In genomic region chr8:94601034-94601606, GRCm38 (mm10) we compare ENCODE assay signal across 8 mouse cellular contexts. TPM values are rescaled to one million over a fixed set of nuclear protein-coding genes. Genes with fewer than 3 reads are reported as not detected.
DNase-seq lines count a peak whose midpoint lies in the region; ATAC-seq and TF ChIP-seq lines count a peak whose summit lies in the region.

No protein-coding gene starts in this region.

- no peaks in the 10 kb centered on the region for H3K9me3 ChIP-seq in kidney, embryonic 14.5 days (ENCODE audit: control insufficient read depth, low read length)
- no peaks in the 10 kb centered on the region for H3K9me3 ChIP-seq in G1E (replicated peaks)
- H3K9me3 ChIP-seq in heart, embryonic 16.5 days (replicated peaks; ENCODE audit: control insufficient read depth, low read length): no peaks in the 10 kb centered on the region
- H3K9me3 ChIP-seq in midbrain, postnatal 0 days (ENCODE audit: low read length): no peaks in the 10 kb centered on the region

- H3K79me2 ChIP-seq in liver, adult 2 months (ENCODE audit: control insufficient read depth, insufficient read depth, low read length): peaks cover 24% of the 10 kb centered on the region; the same call in 1 of the 2 replicates

- DNase-seq in kidney, adult 9 months: no peak
- DNase-seq in G1E (ENCODE audit: low spot score): peak; percentile 8
- DNase-seq in liver, adult 2 months (ENCODE audit: extremely low read depth, low read depth, low spot score): peak; percentile 13
- no peak for DNase-seq in midbrain, postnatal 0 days (ENCODE audit: low spot score)
- no peak for DNase-seq in cerebellum, adult 9-11 months

- peak overlapping the region; percentile 66 for H3K4me2 ChIP-seq in kidney, embryonic 14.5 days (replicated peaks; ENCODE audit: low read depth, low read length)
- peak overlapping the region; percentile 65 for H3K4me2 ChIP-seq in heart, embryonic 16.5 days (ENCODE audit: low read depth, low read length)
- peak overlapping the region; percentile 89 for H3K4me2 ChIP-seq in midbrain, postnatal 0 days (ENCODE audit: low read depth, low read length, poor library complexity, severe bottlenecking)

- peak overlapping the region; percentile 97 for H3K4me3 ChIP-seq in kidney, embryonic 14.5 days (ENCODE audit: low read length)
- peak overlapping the region; percentile 84 for H3K4me3 ChIP-seq in G1E (ENCODE audit: low read depth, low read length)
- peak overlapping the region; percentile 77 for H3K4me3 ChIP-seq in cortical plate, adult 2 months (ENCODE audit: insufficient read depth, low read length)
- peak overlapping the region; percentile 80 for H3K4me3 ChIP-seq in heart, embryonic 16.5 days (ENCODE audit: low read length)
- peak overlapping the region; percentile 89 for H3K4me3 ChIP-seq in liver, adult 2 months (ENCODE audit: insufficient read depth, low read depth, low read length)
- peak overlapping the region; percentile 71 for H3K4me3 ChIP-seq in midbrain, postnatal 0 days (ENCODE audit: low read depth, low read length)

- peak overlapping the region; percentile 84 for H3K9ac ChIP-seq in kidney, embryonic 14.5 days (ENCODE audit: low read depth, low read length)
- peak overlapping the region; percentile 83 for H3K9ac ChIP-seq in heart, embryonic 16.5 days (ENCODE audit: low read length)
- peak overlapping the region; percentile 85 for H3K9ac ChIP-seq in liver, adult 2 months (ENCODE audit: low read depth, low read length)
- peak overlapping the region; percentile 87 for H3K9ac ChIP-seq in midbrain, postnatal 0 days (replicated peaks; ENCODE audit: low read length, poor library complexity, severe bottlenecking)

- H3K27ac ChIP-seq in kidney, embryonic 14.5 days (ENCODE audit: low read depth, low read length): peak overlapping the region; percentile 88
- H3K27ac ChIP-seq in cortical plate, adult 2 months (ENCODE audit: insufficient read depth, low read length): no peak overlapping the region
- H3K27ac ChIP-seq in heart, embryonic 16.5 days (ENCODE audit: low read length): peak overlapping the region; percentile 78
- peak overlapping the region; percentile 77 for H3K27ac ChIP-seq in liver, adult 2 months (replicated peaks; ENCODE audit: insufficient read depth, low read depth, low read length)
- H3K27ac ChIP-seq in midbrain, postnatal 0 days (ENCODE audit: low read depth, low read length): peak overlapping the region; percentile 93

- peaks cover 19% of the 10 kb centered on the region for H3K4me1 ChIP-seq in kidney, embryonic 14.5 days (ENCODE audit: control insufficient read depth, insufficient read depth, low read length)
- H3K4me1 ChIP-seq in G1E (ENCODE audit: insufficient read depth, low read depth, low read length): peaks cover 38% of the 10 kb centered on the region
- H3K4me1 ChIP-seq in cortical plate, adult 2 months (ENCODE audit: control insufficient read depth, insufficient read depth, low read length): no peaks in the 10 kb centered on the region
- H3K4me1 ChIP-seq in heart, embryonic 16.5 days (ENCODE audit: control insufficient read depth, insufficient read depth, low read length): peaks cover 16% of the 10 kb centered on the region
- peaks cover 8% of the 10 kb centered on the region; the same call in 1 of the 2 replicates for H3K4me1 ChIP-seq in liver, adult 2 months (ENCODE audit: control insufficient read depth, insufficient read depth, low read length)
- peaks cover 11% of the 10 kb centered on the region for H3K4me1 ChIP-seq in midbrain, postnatal 0 days (ENCODE audit: insufficient read depth, low read length)

- no peak for TF ChIP-seq CTCF in G1E (IDR thresholded peaks at IDR 0.05; ENCODE audit: low read depth, low read length)
- no peak for TF ChIP-seq CTCF in cortical plate, adult 2 months (IDR thresholded peaks at IDR 0.05; ENCODE audit: extremely low read depth, insufficient read depth, low read length)
- no peak for TF ChIP-seq CTCF in liver, adult 2 months (IDR thresholded peaks at IDR 0.05; ENCODE audit: low read depth, low read length)
- no peak for TF ChIP-seq CTCF in midbrain, postnatal 0 days (IDR thresholded peaks at IDR 0.05)

- H3K36me3 ChIP-seq in kidney, embryonic 14.5 days (ENCODE audit: control insufficient read depth, insufficient read depth, low read length): no peaks in the 10 kb centered on the region
- H3K36me3 ChIP-seq in G1E (replicated peaks): peaks cover 21% of the 10 kb centered on the region
- H3K36me3 ChIP-seq in heart, embryonic 16.5 days (ENCODE audit: control insufficient read depth, insufficient read depth): no peaks in the 10 kb centered on the region
- 0 out of 2 replicates have a peak, but pooled peaks cover 2% of the 10 kb centered on the region for H3K36me3 ChIP-seq in liver, adult 2 months (ENCODE audit: control insufficient read depth, insufficient read depth, low read length)
- no peaks in the 10 kb centered on the region for H3K36me3 ChIP-seq in midbrain, postnatal 0 days (ENCODE audit: insufficient read depth, low read length)

- peak; percentile 30 for ATAC-seq in kidney, embryonic 14.5 days (ENCODE audit: low FRiP score, low TSS enrichment)
- ATAC-seq in G1E (ENCODE audit: extremely low read depth, insufficient number of reproducible peaks, low FRiP score, poor library complexity, severe bottlenecking): no peak
- ATAC-seq in heart, embryonic 16.5 days (replicated peaks; ENCODE audit: extremely low read depth, insufficient read depth, low FRiP score): 0 out of 2 replicates have a peak, but pooled peaks have one; percentile 3
- ATAC-seq in midbrain, postnatal 0 days (ENCODE audit: low FRiP score): peak; percentile 10; the same call in 1 of the 2 replicates

- TF ChIP-seq POLR2A in cortical plate, adult 2 months (IDR thresholded peaks at IDR 0.05; ENCODE audit: extremely low read depth, insufficient read depth, low read length): no peak
- TF ChIP-seq POLR2A in liver, adult 2 months (IDR thresholded peaks at IDR 0.05; ENCODE audit: extremely low read depth, insufficient read depth, low read length): no peak

- under 1% methylated on average over 51 of the region's 51 CpGs for WGBS in kidney, embryonic 14.5 days
- under 1% methylated on average over 51 of the region's 51 CpGs for WGBS in heart, embryonic 16.5 days
- under 1% methylated on average over 51 of the region's 51 CpGs for WGBS in liver, adult 2 months
- under 1% methylated on average over 51 of the region's 51 CpGs for WGBS in midbrain, postnatal 0 days

- no peaks in the 10 kb centered on the region for H3K27me3 ChIP-seq in kidney, embryonic 14.5 days (ENCODE audit: control insufficient read depth, insufficient read depth, low read length)
- H3K27me3 ChIP-seq in G1E (ENCODE audit: insufficient read depth, low read length): no peaks in the 10 kb centered on the region
- no peaks in the 10 kb centered on the region for H3K27me3 ChIP-seq in heart, embryonic 16.5 days (ENCODE audit: control insufficient read depth, insufficient read depth, low read length)
- no peaks in the 10 kb centered on the region for H3K27me3 ChIP-seq in liver, adult 2 months (ENCODE audit: control insufficient read depth, insufficient read depth, low read length)
- H3K27me3 ChIP-seq in midbrain, postnatal 0 days (ENCODE audit: insufficient read depth, low read length): no peaks in the 10 kb centered on the region

RNA-seq across cellular contexts. Expression of gene Rspry1, which starts 0.6 kb away (rescaled TPM):
- 29.6 and 37.3 TPM in 2 replicates for polyA plus RNA-seq in kidney, embryonic 14.5 days (2014; fragmentation: Nextera tagmentation; extraction: Ambion mirVana)
- total RNA-seq in G1E (2014; fragmentation: Nextera tagmentation): 136 and 144 TPM in 2 replicates
- total RNA-seq in G1E (2017): 114 and 123 TPM in 2 replicates
- polyA plus RNA-seq in G1E (2012): 12.0 and 14.9 TPM in 2 replicates
- polyA plus RNA-seq in cortical plate, adult 2 months (2012; rRNA removed): 18.0 and 19.8 TPM in 2 replicates
- 23.6 and 26.8 TPM in 2 replicates for polyA plus RNA-seq in heart, embryonic 16.5 days (2015; fragmentation: Nextera tagmentation; extraction: Ambion mirVana)
- total RNA-seq in liver, adult 2 months (2014; rRNA removed): 21.4 and 22.0 TPM in 2 replicates
- polyA plus RNA-seq in liver, adult 2 months (2012; rRNA removed): 5.6 and 5.7 TPM in 2 replicates
- total RNA-seq in midbrain, postnatal 0 days (2014; rRNA removed): 42.7 and 53.2 TPM in 2 replicates
- polyA plus RNA-seq in midbrain, postnatal 0 days (2015; fragmentation: Nextera tagmentation; extraction: Ambion mirVana): 35.5 and 35.9 TPM in 2 replicates

RNA-seq across cellular contexts. Expression of gene Fam192a, which starts 0.7 kb away (rescaled TPM):
- polyA plus RNA-seq in kidney, embryonic 14.5 days (2014; fragmentation: Nextera tagmentation; extraction: Ambion mirVana): 60.2 and 82.1 TPM in 2 replicates
- total RNA-seq in G1E (2014; fragmentation: Nextera tagmentation): 53.3 and 65.7 TPM in 2 replicates
- 81.1 and 103 TPM in 2 replicates for total RNA-seq in G1E (2017)
- polyA plus RNA-seq in G1E (2012): 103 and 122 TPM in 2 replicates
- polyA plus RNA-seq in cortical plate, adult 2 months (2012; rRNA removed): 50.2 and 51.1 TPM in 2 replicates
- 34.7 and 42.1 TPM in 2 replicates for polyA plus RNA-seq in heart, embryonic 16.5 days (2015; fragmentation: Nextera tagmentation; extraction: Ambion mirVana)
- total RNA-seq in liver, adult 2 months (2014; rRNA removed): 9.0 and 9.3 TPM in 2 replicates
- 10.1 and 12.2 TPM in 2 replicates for polyA plus RNA-seq in liver, adult 2 months (2012; rRNA removed)
- total RNA-seq in midbrain, postnatal 0 days (2014; rRNA removed): 29.2 and 36.3 TPM in 2 replicates
- 59.6 and 62.2 TPM in 2 replicates for polyA plus RNA-seq in midbrain, postnatal 0 days (2015; fragmentation: Nextera tagmentation; extraction: Ambion mirVana)

Comparison
In these comparisons a context has a peak if more than half of its experiments do, and no peak if none do; other contexts are left out.
1. DNase-seq: peak in G1E (single experiment) and liver, adult 2 months (single experiment); none in kidney, adult 9 months (single experiment), midbrain, postnatal 0 days (single experiment) and cerebellum, adult 9-11 months (single experiment).
2. Peak in every context shown above with its lines, with median percentiles within 50 percentile points of each other: H3K4me2 ChIP-seq, H3K4me3 ChIP-seq and H3K9ac ChIP-seq.